Mouse (Mus musculus): ENCODE results near the gene Igsf3. TPM values are rescaled to one million over a fixed set of nuclear protein-coding genes. Genes with fewer than 3 reads are reported as not detected.
"Not testable (repeated sequence)": the region's sequence is repeated elsewhere in the genome, so short reads cannot be mapped to it uniquely, and the experiment has no call there.

Igsf3 gene
- polyA plus RNA-seq, 1 experiment from 2014 or later, result 76.9 TPM

DNA sequence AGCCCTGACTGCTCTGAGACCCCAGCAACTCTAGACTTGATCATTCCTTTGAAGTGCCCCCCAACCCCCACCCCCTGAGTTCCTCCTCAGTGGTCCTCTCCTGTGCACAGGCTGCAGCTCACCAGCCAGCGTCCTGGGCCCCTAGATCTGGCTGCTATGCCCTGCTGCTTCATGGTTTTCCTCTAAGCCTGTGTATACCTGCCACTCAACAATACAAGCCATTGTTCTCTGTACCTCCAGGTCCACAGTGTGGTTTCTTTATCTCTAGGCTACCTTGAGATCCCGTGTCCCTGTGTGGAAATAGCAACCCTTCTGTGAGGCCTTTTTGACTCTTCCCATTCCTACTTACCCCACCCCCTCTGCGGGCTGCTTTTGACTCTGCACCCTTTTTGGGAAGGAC, 33.9 kb downstream of the Igsf3 start:
- H3K4me1 ChIP-seq (replicated peaks), result peaks cover 47% of the 10 kb centered on the region
- no peak overlapping the region for H3K4me3 ChIP-seq
- H3K36me3 ChIP-seq, result no peaks in the 10 kb centered on the region
- no peak overlapping the region for H3K27ac ChIP-seq (replicated peaks)
- no peak overlapping the region for H3K4me2 ChIP-seq
- H3K27me3 ChIP-seq, result no peaks in the 10 kb centered on the region
- 48% methylated on average over 3 of the region's 3 CpGs for WGBS
- no peak for ATAC-seq (ENCODE audit: low read depth)
- H3K9ac ChIP-seq, result no peak overlapping the region
- no peaks in the 10 kb centered on the region for H3K9me3 ChIP-seq

DNA sequence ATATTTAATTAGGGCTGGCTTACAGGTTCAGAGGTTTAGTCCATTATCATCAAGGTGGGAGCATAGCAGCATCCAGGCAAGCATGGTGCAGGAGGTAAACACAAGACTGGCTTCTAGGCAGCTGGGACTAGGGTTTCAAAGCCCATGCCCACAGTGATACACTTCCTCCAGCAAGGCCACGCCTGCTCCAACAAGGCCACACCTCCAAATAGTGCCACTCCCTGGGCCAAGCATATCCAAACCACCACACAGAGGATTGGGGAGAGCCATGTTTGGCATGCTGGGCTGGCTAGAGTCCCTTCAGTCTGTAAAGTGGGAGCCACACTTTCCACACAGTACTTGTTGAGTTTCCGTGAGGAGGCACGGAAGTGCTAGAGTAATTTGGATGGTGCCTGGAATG, 34.7 kb downstream of the Igsf3 start:
- H3K4me1 ChIP-seq (replicated peaks), result peaks cover 38% of the 10 kb centered on the region
- no peak overlapping the region for H3K9ac ChIP-seq
- 86% methylated on average over 3 of the region's 3 CpGs for WGBS
- H3K4me3 ChIP-seq, result no peak overlapping the region
- no peaks in the 10 kb centered on the region for H3K27me3 ChIP-seq
- no peak for ATAC-seq (ENCODE audit: low read depth)
- H3K36me3 ChIP-seq, result no peaks in the 10 kb centered on the region
- no peaks in the 10 kb centered on the region for H3K9me3 ChIP-seq
- H3K27ac ChIP-seq (replicated peaks), result no peak overlapping the region
- H3K4me2 ChIP-seq, result no peak overlapping the region

DNA sequence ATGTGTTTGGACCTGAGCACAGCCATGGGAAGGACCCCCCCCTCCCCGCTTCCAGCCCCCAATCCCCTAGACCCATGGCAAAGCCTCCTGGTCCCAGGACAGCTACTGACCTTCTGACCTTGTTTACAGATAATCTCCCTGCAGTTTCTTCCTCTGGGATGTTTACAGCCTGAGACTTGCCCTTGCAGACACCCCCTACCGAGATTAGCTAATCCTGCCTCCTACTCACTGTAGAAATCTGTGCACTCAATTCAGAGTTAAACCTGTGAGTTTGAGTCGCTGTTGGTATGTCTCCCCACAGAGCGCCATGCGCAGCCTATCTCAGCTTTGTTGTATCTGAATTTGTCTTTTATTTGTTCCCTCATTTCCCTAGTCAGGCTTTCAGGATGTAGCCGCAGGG, 35.2 kb downstream of the Igsf3 start:
- Histone ChIP-seq H3K4me2 (no peak overlapping the region), H3K36me3 (no peaks in the 10 kb centered on the region), H3K27ac (replicated peaks) (no peak overlapping the region), H3K4me1 (replicated peaks) (peaks cover 35% of the 10 kb centered on the region), H3K4me3 (no peak overlapping the region), H3K9me3 (no peaks in the 10 kb centered on the region), H3K27me3 (no peaks in the 10 kb centered on the region), H3K9ac (no peak overlapping the region)
- ATAC-seq (ENCODE audit: low read depth), result no peak
- 76% methylated on average over 6 of the region's 6 CpGs for WGBS

DNA sequence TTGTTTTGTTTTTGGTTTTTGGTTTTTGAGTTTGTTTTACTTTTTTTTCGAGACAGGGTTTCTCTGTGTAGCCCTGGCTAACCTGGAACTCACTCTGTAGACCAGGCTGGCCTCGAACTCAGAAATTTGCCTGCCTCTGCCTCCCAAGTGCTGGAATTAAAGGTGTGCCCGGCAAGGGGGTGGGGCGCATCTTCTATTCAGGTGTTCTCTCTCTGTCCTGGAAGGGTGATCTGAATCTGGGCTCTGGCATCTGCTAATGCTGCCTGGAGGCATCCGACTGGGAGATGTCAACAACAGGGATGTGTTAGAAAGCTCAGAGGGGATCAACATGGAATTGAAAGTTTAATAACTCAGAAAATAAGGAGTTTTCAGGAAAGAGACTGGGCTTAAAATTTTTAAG, 36.1 kb downstream of the Igsf3 start:
- H3K36me3 ChIP-seq; H3K9ac ChIP-seq; H3K4me2 ChIP-seq; H3K9me3 ChIP-seq; ATAC-seq (ENCODE audit: low read depth); H3K4me3 ChIP-seq; H3K27me3 ChIP-seq; H3K27ac ChIP-seq (replicated peaks): not testable (repeated sequence)
- peaks cover 35% of the 10 kb centered on the region for H3K4me1 ChIP-seq (replicated peaks)
- 87% methylated on average over 5 of the region's 5 CpGs for WGBS

DNA sequence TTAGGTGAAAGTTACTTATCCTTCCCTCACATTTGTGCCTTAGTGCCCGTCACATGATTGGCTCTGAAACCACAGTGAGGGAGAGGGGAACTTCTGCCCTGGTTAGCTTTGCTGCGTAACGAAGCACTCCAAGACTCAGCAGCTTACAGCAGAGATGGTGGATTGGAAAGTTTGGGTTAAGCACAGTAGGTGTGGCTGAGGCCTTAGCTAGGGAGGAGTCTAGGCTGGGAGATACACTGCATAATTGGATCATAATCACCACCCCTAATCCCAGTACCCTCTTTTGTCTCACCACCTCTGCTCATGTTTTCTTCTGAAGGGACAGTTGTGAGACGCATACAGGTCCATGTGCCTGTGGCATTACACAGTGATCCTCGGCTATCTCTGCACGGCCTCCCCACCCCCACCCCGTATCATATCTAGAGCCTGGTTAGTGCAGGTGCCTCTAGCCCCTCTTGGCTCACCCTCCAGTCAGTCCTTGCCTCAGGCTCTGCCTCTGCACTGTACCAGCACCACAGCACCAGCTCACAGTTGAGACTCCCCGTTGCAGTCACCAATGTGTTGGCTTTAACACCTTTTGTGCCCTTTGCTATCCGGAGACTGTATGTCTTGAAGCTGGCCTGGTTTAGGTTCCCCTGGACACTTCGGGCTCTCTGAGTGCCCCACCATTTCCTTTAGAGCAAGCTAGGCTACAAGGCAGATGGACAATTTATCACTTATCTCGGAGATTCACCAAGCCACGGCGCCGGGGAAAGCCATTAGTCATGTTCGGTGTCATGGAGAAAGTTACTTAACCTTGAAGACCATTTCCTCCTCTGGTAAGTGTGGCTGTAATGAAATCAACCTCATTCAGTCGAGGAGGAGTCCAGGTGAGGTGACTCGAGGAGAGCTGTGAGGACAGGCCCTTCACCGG, 42.1 kb downstream of the Igsf3 start:
- H3K9ac ChIP-seq, result no peak overlapping the region
- H3K9me3 ChIP-seq, result no peaks in the 10 kb centered on the region
- peak; percentile 36; the same call in 1 of the 2 replicates for ATAC-seq (ENCODE audit: low read depth)
- WGBS, result 76% methylated on average over 18 of the region's 18 CpGs
- no peak overlapping the region for H3K4me2 ChIP-seq
- peaks cover 37% of the 10 kb centered on the region for H3K4me1 ChIP-seq (replicated peaks)
- H3K27me3 ChIP-seq, result no peaks in the 10 kb centered on the region
- H3K27ac ChIP-seq (replicated peaks), result 0 out of 2 replicates have a peak overlapping the region, but pooled peaks have one; percentile 13
- no peak overlapping the region for H3K4me3 ChIP-seq
- H3K36me3 ChIP-seq, result no peaks in the 10 kb centered on the region

DNA sequence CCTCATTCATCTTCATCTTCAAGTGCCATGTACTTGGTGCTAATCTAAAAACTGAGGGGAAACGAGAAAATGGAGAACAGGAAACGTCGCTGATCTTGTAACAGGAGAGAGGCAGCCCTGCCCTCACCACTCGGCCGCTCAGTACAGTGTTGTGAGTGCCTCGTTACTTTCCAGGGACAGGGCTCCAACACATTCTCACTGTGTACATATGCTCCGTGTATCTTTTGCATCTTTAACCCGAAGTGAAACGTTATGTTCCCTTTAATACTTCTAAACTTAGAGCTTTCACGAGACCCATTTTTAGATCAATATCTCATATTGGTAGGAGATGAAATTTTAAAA, 42.7 kb downstream of the Igsf3 start:
- Histone ChIP-seq H3K27me3 (no peaks in the 10 kb centered on the region), H3K9me3 (no peaks in the 10 kb centered on the region), H3K4me1 (replicated peaks) (peaks cover 44% of the 10 kb centered on the region), H3K9ac (no peak overlapping the region), H3K4me2 (no peak overlapping the region), H3K4me3 (no peak overlapping the region), H3K27ac (replicated peaks) (no peak overlapping the region), H3K36me3 (no peaks in the 10 kb centered on the region)
- ATAC-seq (ENCODE audit: low read depth), result peak; percentile 34; the same call in 1 of the 2 replicates
- WGBS, result 81% methylated on average over 10 of the region's 10 CpGs

DNA sequence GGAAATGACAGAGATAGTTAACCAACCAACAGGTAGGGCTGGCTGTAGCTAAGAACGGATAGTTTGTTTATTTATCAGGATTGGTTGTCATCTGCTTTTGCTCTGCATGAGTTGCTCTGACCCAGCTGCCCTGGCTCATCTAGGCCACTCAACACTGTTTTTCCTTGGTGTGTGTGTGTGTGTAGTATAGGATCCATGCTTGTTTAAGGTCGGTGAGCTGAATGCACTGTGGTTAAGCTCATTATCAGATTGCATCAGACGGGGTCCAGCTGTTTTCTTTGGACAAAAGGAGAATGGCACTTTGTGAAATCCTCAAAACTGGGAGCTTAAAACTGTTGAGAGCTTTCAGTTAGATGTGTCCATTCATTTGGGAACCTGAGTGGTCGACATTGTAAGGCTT, 46.3 kb downstream of the Igsf3 start:
- no peak overlapping the region for H3K4me2 ChIP-seq
- H3K9ac ChIP-seq, result no peak overlapping the region
- ATAC-seq (ENCODE audit: low read depth), result no peak
- H3K36me3 ChIP-seq, result peaks cover 28% of the 10 kb centered on the region
- 66% methylated on average over 4 of the region's 4 CpGs for WGBS
- H3K27ac ChIP-seq (replicated peaks), result no peak overlapping the region
- no peaks in the 10 kb centered on the region for H3K9me3 ChIP-seq
- H3K27me3 ChIP-seq, result no peaks in the 10 kb centered on the region
- peaks cover 48% of the 10 kb centered on the region for H3K4me1 ChIP-seq (replicated peaks)
- no peak overlapping the region for H3K4me3 ChIP-seq

DNA sequence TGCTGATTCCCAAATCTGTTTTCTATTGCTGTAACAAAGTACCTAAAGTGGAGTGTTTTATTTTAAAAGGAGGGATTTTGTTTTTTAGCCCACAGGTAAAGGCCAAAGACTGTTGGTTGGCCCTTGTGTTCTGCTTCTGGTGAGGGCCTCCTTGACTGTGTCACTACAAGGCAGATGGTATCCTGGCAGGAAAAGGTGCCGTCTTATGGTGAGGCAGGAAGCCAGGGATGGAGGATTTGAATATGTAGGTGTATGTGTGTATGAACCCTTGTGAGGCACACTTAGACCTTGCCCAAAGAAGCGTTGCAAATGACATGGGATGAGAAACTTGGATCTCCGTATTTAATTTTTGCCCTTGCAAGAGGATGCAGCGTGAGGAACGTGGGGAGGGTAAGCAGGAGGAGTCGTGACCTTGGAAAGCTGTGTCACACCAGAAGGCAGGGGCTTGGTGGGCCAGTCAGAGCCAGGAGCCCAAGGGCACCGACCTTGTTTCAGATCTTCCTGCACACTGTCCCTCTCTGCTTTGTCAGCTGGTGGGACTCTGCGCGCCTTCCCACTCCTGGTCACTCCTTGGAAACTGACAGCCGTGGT, 47.5 kb downstream of the Igsf3 start:
- Histone ChIP-seq H3K9me3 (no peaks in the 10 kb centered on the region), H3K4me3 (no peak overlapping the region), H3K27ac (replicated peaks) (no peak overlapping the region; the same call in 1 of the 2 replicates), H3K4me1 (replicated peaks) (peaks cover 37% of the 10 kb centered on the region), H3K4me2 (no peak overlapping the region), H3K36me3 (peaks cover 34% of the 10 kb centered on the region), H3K27me3 (no peaks in the 10 kb centered on the region), H3K9ac (no peak overlapping the region)
- WGBS, result 78% methylated on average over 10 of the region's 10 CpGs
- no peak for ATAC-seq (ENCODE audit: low read depth)

DNA sequence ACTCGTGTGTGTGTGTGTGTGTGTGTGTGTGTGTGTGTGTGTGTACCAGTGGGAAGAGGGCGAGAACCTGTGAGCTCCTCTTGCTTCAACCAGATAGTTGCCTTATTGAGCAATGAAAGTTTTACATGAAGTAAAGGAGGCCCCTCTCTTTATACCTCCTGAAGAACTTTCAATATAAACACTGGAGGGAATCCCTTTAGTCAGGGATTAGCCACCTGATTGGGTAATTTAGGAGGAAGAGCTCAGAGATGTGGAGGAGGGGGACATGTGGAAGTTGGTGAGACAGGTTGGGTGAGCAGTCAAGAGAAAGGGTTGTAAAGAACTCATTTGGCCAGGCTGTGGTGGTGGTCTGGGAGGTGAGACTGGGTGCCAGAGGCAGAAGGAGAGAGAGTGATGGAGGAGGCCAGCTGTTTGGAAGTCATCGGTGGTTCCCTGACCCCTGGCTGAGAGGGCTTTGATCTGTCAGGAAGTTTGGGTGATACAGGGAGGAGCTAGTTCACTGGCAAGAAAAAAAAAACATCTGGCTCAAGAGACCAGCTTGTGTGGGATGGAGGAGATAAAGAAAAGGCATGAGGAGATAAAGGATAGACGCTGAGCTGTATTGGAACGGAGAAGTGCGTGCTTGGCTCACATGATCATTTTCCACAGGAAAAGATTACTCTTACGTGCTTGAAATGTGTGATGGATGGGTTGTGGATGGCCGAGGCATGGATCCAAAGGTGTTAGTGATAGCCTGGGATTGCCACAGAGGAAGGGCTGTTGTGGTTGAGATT, 53.3 kb downstream of the Igsf3 start:
- Histone ChIP-seq H3K27me3 (no peaks in the 10 kb centered on the region), H3K36me3 (peaks cover 58% of the 10 kb centered on the region), H3K9ac (no peak overlapping the region), H3K4me2 (no peak overlapping the region), H3K27ac (replicated peaks) (no peak overlapping the region), H3K9me3 (no peaks in the 10 kb centered on the region), H3K4me1 (replicated peaks) (0 out of 2 replicates have a peak, but pooled peaks cover 5% of the 10 kb centered on the region), H3K4me3 (no peak overlapping the region)
- no peak for ATAC-seq (ENCODE audit: low read depth)
- 78% methylated on average over 8 of the region's 8 CpGs for WGBS

DNA sequence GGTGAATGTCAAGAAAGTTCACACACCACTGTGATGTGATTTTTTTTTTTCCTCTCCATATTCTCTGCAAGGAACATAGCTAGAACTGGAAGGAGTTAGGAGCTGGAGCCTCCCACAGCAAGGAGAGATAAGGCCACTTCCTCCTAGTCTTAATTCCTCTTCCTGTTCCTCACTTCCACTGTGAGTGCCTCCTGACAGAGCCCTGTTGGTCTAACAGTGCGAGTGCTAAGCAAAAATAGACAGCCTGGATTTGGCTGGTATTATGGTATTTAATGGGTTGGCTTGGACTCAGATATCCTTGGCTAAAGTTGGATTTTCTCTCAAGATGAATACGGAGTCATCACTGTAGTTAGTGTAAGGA, 53.9 kb downstream of the Igsf3 start:
- Histone ChIP-seq H3K4me2 (no peak overlapping the region), H3K27me3 (no peaks in the 10 kb centered on the region), H3K4me3 (no peak overlapping the region), H3K9ac (no peak overlapping the region), H3K4me1 (replicated peaks) (0 out of 2 replicates have a peak, but pooled peaks cover under 1% of the 10 kb centered on the region), H3K36me3 (peaks cover 59% of the 10 kb centered on the region), H3K27ac (replicated peaks) (no peak overlapping the region), H3K9me3 (no peaks in the 10 kb centered on the region)
- ATAC-seq (ENCODE audit: low read depth), result no peak
- 90% methylated on average over 2 of the region's 2 CpGs for WGBS

DNA sequence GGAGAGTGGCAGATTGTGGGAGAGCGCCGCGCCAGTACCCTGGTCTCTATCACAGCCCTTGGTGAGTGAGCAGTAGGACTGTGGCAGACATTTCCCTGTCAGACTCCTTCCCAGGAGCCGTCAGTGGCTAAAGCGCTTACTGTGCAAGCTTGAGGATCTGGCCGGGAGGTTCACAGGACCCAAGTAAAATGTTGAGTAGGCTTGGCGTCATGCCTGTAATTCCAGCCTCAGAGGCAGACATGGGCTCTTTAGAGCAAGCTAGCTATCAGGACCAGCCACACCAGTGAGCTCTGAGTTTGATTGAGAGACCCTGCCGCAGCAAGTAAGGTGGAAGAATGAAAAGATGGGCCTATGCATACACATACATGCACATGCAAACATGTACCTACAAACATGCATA, 58.8 kb downstream of the Igsf3 start:
- H3K4me2 ChIP-seq, result no peak overlapping the region
- no peaks in the 10 kb centered on the region for H3K27me3 ChIP-seq
- no peak overlapping the region for H3K9ac ChIP-seq
- peaks cover 65% of the 10 kb centered on the region for H3K36me3 ChIP-seq
- no peaks in the 10 kb centered on the region for H3K9me3 ChIP-seq
- WGBS, result 92% methylated on average over 8 of the region's 8 CpGs
- H3K4me3 ChIP-seq, result no peak overlapping the region
- H3K27ac ChIP-seq (replicated peaks), result no peak overlapping the region
- H3K4me1 ChIP-seq (replicated peaks), result 0 out of 2 replicates have a peak, but pooled peaks cover 8% of the 10 kb centered on the region
- no peak for ATAC-seq (ENCODE audit: low read depth)

DNA sequence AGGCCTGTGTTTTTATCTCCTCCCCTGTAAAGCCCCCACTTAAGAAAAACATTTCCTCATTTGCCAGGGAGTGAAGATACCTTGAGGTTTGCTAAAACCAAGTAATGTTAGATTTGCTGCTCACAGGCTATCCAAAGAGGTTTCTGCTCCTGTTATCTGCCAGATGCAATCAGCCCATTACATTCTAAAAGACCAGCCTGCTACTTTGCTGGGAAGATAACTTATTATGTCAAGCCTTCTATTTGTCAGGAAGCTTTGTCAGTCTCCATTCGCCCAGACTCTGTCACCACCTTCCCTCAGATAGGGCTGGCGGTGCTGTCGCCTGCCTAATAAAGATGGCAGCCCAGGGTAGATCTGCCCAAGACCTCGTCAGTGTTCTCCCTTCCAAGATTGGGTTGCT, 59.6 kb downstream of the Igsf3 start:
- no peak for ATAC-seq (ENCODE audit: low read depth)
- no peak overlapping the region for H3K27ac ChIP-seq (replicated peaks)
- 70% methylated on average over 4 of the region's 4 CpGs for WGBS

More for the DNA sequence above, 59.6 kb downstream of the Igsf3 start:
- H3K4me3 ChIP-seq, result no peak overlapping the region
- H3K4me2 ChIP-seq, result no peak overlapping the region
- H3K4me1 ChIP-seq (replicated peaks), result 0 out of 2 replicates have a peak, but pooled peaks cover 8% of the 10 kb centered on the region
- H3K36me3 ChIP-seq, result peaks cover 67% of the 10 kb centered on the region
- H3K27me3 ChIP-seq, result no peaks in the 10 kb centered on the region
- H3K9ac ChIP-seq, result no peak overlapping the region
- H3K9me3 ChIP-seq, result no peaks in the 10 kb centered on the region

Data from neural tube, embryonic 13.5 days (tissue).